Mouse (Mus musculus) hindbrain, embryonic 11.5 days (tissue): ENCODE measurements at regions not wholly inside any gene's neighbourhood (a gene's known extent, or its start where the extent isn't known, plus 50 kb on each side); places are given as distances from the start of the nearest gene placed in this dataset.

Experiments used
- ATAC-seq: fragments of 200-750 bp; cut with Nextera tagmentation; 2 replicates; pipeline ENCODE4 v1.8.0; 2017; ENCODE audit warnings: mild to moderate bottlenecking, moderate TSS enrichment, moderate library complexity; ENCODE audit not compliant: low FRiP score
- DNase-seq: peaks from one replicate; pipeline ENCODE4 v3.0.0-alpha.2; 2015; ENCODE audit warnings: low spot score
- H3K27ac ChIP-seq: fragments of 300-500 bp; sonication (generic); 2 replicates; pipeline ENCODE4 v1.5.1; 2014; ENCODE audit warnings: mild to moderate bottlenecking, low read depth, low read length
- H3K27me3 ChIP-seq: fragments of 300-500 bp; sonication (generic); 2 replicates; pipeline ENCODE4 v1.6.1; 2014; ENCODE audit warnings: mild to moderate bottlenecking, low read length, moderate library complexity, mixed read lengths; ENCODE audit not compliant: control insufficient read depth, insufficient read depth
- H3K36me3 ChIP-seq: fragments of 300-500 bp; sonication (generic); 2 replicates; pipeline ENCODE4 v1.6.1; 2014; ENCODE audit warnings: mild to moderate bottlenecking, low read length, moderate library complexity, mixed read lengths; ENCODE audit not compliant: control insufficient read depth, insufficient read depth
- H3K4me1 ChIP-seq: fragments of 300-500 bp; sonication (generic); replicated peaks from 2 replicates; pipeline ENCODE4 v1.6.1; 2014; ENCODE audit warnings: low read length, mixed read lengths; ENCODE audit not compliant: control insufficient read depth, insufficient read depth
- H3K4me2 ChIP-seq: fragments of 300-500 bp; sonication (generic); replicated peaks from 2 replicates; pipeline ENCODE4 v1.6.1; 2014; ENCODE audit warnings: mild to moderate bottlenecking, low read depth, low read length
- H3K4me3 ChIP-seq: fragments of 300-500 bp; sonication (generic); 2 replicates; pipeline ENCODE4 v1.5.1; 2014; ENCODE audit warnings: low read depth, low read length
- H3K9ac ChIP-seq: fragments of 300-500 bp; sonication (generic); 2 replicates; pipeline ENCODE4 v1.6.1; 2014; ENCODE audit warnings: low read depth, low read length
- H3K9me3 ChIP-seq: fragments of 300-500 bp; sonication (generic); 2 replicates; pipeline ENCODE4 v1.6.1; 2016; ENCODE audit warnings: low read length; ENCODE audit not compliant: control insufficient read depth
- WGBS: fragments of 180-500 bp; shearing (Covaris S2); extraction: QIAGEN DNeasy Blood & Tissue Kit; methylation state at CpG from one replicate; pipeline ENCODE4 v1.1.7; 2014; 5-methylcytosine and 5-hydroxymethylcytosine counted together

- H3K9me3 ChIP-seq: no peaks in the 10 kb centered on the region
These were observed 871.6 kb downstream of the A830018L16Rik start for GRCm38 (mm10) chr1:12285551-12285950.

GRCm38 (mm10) chr1:12286026-12286425 lies 872.1 kb downstream of the A830018L16Rik start:
- WGBS: 79% methylated on average over 3 of the region's 3 CpGs
- no peaks in the 10 kb centered on the region for H3K36me3 ChIP-seq
- H3K4me1 ChIP-seq: no peaks in the 10 kb centered on the region
- no peak overlapping the region for H3K4me2 ChIP-seq
- H3K9ac ChIP-seq: no peak overlapping the region
- ATAC-seq: no peak
- H3K27me3 ChIP-seq: no peaks in the 10 kb centered on the region
- no peak for DNase-seq
- H3K27ac ChIP-seq: no peak overlapping the region
- H3K4me3 ChIP-seq: no peak overlapping the region
- H3K9me3 ChIP-seq: no peaks in the 10 kb centered on the region

More at GRCm38 (mm10) chr1:12285551-12285950, 871.6 kb downstream of the A830018L16Rik start:
- no peak for ATAC-seq
- Histone ChIP-seq H3K9ac (no peak overlapping the region), H3K36me3 (no peaks in the 10 kb centered on the region), H3K4me2 (no peak overlapping the region), H3K27me3 (no peaks in the 10 kb centered on the region), H3K27ac (no peak overlapping the region), H3K4me1 (no peaks in the 10 kb centered on the region), H3K4me3 (no peak overlapping the region)
- WGBS: 66% methylated on average over 6 of the region's 6 CpGs
- no peak for DNase-seq

- Histone ChIP-seq H3K9ac (no peak overlapping the region), H3K36me3 (no peaks in the 10 kb centered on the region), H3K4me1 (no peaks in the 10 kb centered on the region), H3K9me3 (no peaks in the 10 kb centered on the region), H3K4me3 (no peak overlapping the region), H3K27ac (no peak overlapping the region), H3K4me2 (no peak overlapping the region), H3K27me3 (no peaks in the 10 kb centered on the region)
- ATAC-seq (no peak), DNase-seq (no peak)
- 97% methylated on average over 3 of the region's 3 CpGs for WGBS
These were observed 874.6 kb downstream of the A830018L16Rik start for GRCm38 (mm10) chr1:12288521-12288920.

- no peaks in the 10 kb centered on the region for H3K4me1 ChIP-seq
- no peak overlapping the region for H3K4me3 ChIP-seq
- no peak overlapping the region for H3K9ac ChIP-seq
- no peak overlapping the region for H3K27ac ChIP-seq
- WGBS: 43% methylated on average over 1 of the region's 1 CpGs
- H3K27me3 ChIP-seq: no peaks in the 10 kb centered on the region
- H3K36me3 ChIP-seq: no peaks in the 10 kb centered on the region
- no peaks in the 10 kb centered on the region for H3K9me3 ChIP-seq
- no peak overlapping the region for H3K4me2 ChIP-seq
- DNase-seq: no peak
- ATAC-seq: no peak
These were observed 877.9 kb downstream of the A830018L16Rik start for GRCm38 (mm10) chr1:12291787-12292186.

- no peaks in the 10 kb centered on the region for H3K9me3 ChIP-seq
- no peaks in the 10 kb centered on the region for H3K4me1 ChIP-seq
- H3K4me3 ChIP-seq: no peak overlapping the region
- no peak overlapping the region for H3K9ac ChIP-seq
- H3K27me3 ChIP-seq: no peaks in the 10 kb centered on the region
- no peak overlapping the region for H3K27ac ChIP-seq
- no peak for DNase-seq
- ATAC-seq: no peak
- no peak overlapping the region for H3K4me2 ChIP-seq
- no peaks in the 10 kb centered on the region for H3K36me3 ChIP-seq
- 86% methylated on average over 2 of the region's 2 CpGs for WGBS
These were observed 904.1 kb downstream of the A830018L16Rik start for GRCm38 (mm10) chr1:12318029-12318428.

GRCm38 (mm10) chr1:12334186-12334585 lies 920.3 kb downstream of the A830018L16Rik start:
- no peak overlapping the region for H3K27ac ChIP-seq
- H3K27me3 ChIP-seq: no peaks in the 10 kb centered on the region
- no peak overlapping the region for H3K4me3 ChIP-seq
- WGBS: 81% methylated on average over 4 of the region's 4 CpGs
- ATAC-seq: no peak
- H3K9me3 ChIP-seq: no peaks in the 10 kb centered on the region
- DNase-seq: no peak
- no peaks in the 10 kb centered on the region for H3K4me1 ChIP-seq
- no peaks in the 10 kb centered on the region for H3K36me3 ChIP-seq
- no peak overlapping the region for H3K9ac ChIP-seq
- no peak overlapping the region for H3K4me2 ChIP-seq

GRCm38 (mm10) chr1:12344726-12345438 lies 931.0 kb downstream of the A830018L16Rik start:
- Histone ChIP-seq H3K4me1 (no peaks in the 10 kb centered on the region), H3K9me3 (no peaks in the 10 kb centered on the region), H3K4me2 (no peak overlapping the region), H3K27ac (no peak overlapping the region), H3K27me3 (no peaks in the 10 kb centered on the region), H3K36me3 (no peaks in the 10 kb centered on the region), H3K4me3 (no peak overlapping the region), H3K9ac (no peak overlapping the region)
- DNase-seq: no peak
- no peak for ATAC-seq
- 92% methylated on average over 10 of the region's 10 CpGs for WGBS

GRCm38 (mm10) chr1:12345439-12345819 lies 931.5 kb downstream of the A830018L16Rik start:
- H3K9ac ChIP-seq: no peak overlapping the region
- H3K4me2 ChIP-seq: no peak overlapping the region
- H3K4me1 ChIP-seq: no peaks in the 10 kb centered on the region
- no peak for DNase-seq
- no peak overlapping the region for H3K27ac ChIP-seq
- H3K27me3 ChIP-seq: no peaks in the 10 kb centered on the region
- no peaks in the 10 kb centered on the region for H3K9me3 ChIP-seq
- 91% methylated on average over 3 of the region's 3 CpGs for WGBS
- no peak overlapping the region for H3K4me3 ChIP-seq
- no peak for ATAC-seq
- no peaks in the 10 kb centered on the region for H3K36me3 ChIP-seq

GRCm38 (mm10) chr1:12354531-12354930 lies 940.6 kb downstream of the A830018L16Rik start:
- H3K4me1 ChIP-seq: no peaks in the 10 kb centered on the region
- H3K4me2 ChIP-seq: no peak overlapping the region
- DNase-seq (no peak), ATAC-seq (no peak)
- no peaks in the 10 kb centered on the region for H3K36me3 ChIP-seq
- no peak overlapping the region for H3K4me3 ChIP-seq
- H3K9me3 ChIP-seq: no peaks in the 10 kb centered on the region
- H3K27ac ChIP-seq: no peak overlapping the region
- H3K9ac ChIP-seq: no peak overlapping the region
- H3K27me3 ChIP-seq: no peaks in the 10 kb centered on the region
